Mouse (Mus musculus): ENCODE data around the gene Ift20.

DNA sequence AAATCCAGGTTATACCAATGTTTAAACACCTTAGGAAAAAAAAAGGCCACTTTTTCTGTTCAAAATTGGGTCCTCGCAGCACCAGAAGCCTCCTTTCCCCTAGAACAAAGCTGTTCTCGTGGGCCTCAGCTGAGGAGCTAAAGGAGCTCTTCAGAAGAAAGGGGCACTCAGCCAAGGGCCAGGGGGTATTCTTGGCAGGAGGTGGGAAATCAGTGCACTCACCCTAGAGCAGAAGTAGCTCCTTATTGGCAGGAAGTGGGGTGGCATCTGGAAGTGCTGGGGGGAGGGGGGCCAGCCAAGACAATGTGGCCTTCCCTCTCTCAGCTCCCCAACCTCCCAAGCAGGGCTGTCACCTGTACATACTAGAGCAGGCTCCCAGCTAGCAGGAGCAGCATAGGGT lies 11.3 kb upstream of the Ift20 start:
- TF ChIP-seq POLR2A (IDR thresholded peaks at IDR 0.05; ENCODE audit: control insufficient read depth, extremely low read depth, insufficient read depth, low read length, poor library complexity): no peak
- no peak for TF ChIP-seq CTCF (IDR thresholded peaks at IDR 0.05; ENCODE audit: borderline replicate concordance, control insufficient read depth, extremely low read depth, insufficient read depth, low read length, poor library complexity)

Measured in thymus, adult 2 months (tissue).